Mouse (Mus musculus) testis, adult 10 weeks (tissue): ENCODE data around the gene Stk35. TPM values are rescaled to one million over a fixed set of nuclear protein-coding genes. Genes with fewer than 3 reads are reported as not detected.

Experiments
- polyA plus RNA-seq: library from polyadenylated mRNA; stranded (reverse); fragments of 350-450 nt; fragmentation: Illumina TruSeq; extraction: RNeasy Lipid Tissue Mini Kit (QIAGEN cat#74804); gene quantifications from one replicate; pipeline ENCODE4 v1.2.3, GENCODE M21; 2014; ENCODE audit warnings: low read depth, low replicate concordance

Gene Stk35
- 46.7 TPM for polyA plus RNA-seq

GRCm38 (mm10) chr2:129800271-129800903 is at the start of gene Stk35:
Gene Stk35, plus strand, starts transcription at chr2:129800517.

Other genes starting within 250 kb of the Stk35 start
- gene Sirpa, start 207.7 kb upstream of the Stk35 start, polyA plus RNA-seq: 1.3 TPM
- not detected for gene Pdyn, start 100.7 kb upstream of the Stk35 start, polyA plus RNA-seq
- gene Tgm3, start 211.8 kb downstream of the Stk35 start, polyA plus RNA-seq: 0.80 TPM